Mouse (Mus musculus) adrenal gland, adult 18-20 months (tissue): ENCODE data around the gene Slc39a1. TPM values are rescaled to one million over a fixed set of nuclear protein-coding genes. Genes with fewer than 3 reads are reported as not detected.
"Not testable (repeated sequence)": the region's sequence is repeated elsewhere in the genome, so short reads cannot be mapped to it uniquely, and the experiment has no call there.

Source experiments
- DNase-seq, 2 experiments: peaks; one replicate each; pipeline ENCODE4 v3.0.0; 2021 to 2022; ENCODE audit warnings: low spot score in 2 of 2
- total RNA-seq, 2 experiments: library from RNA; stranded (reverse); gene quantifications; 1 replicate in 1 of 2; 2 replicates in 1 of 2; pipeline ENCODE4 v1.2.3; 2021

The Slc39a1 gene
- total RNA-seq, 2 experiments from 2014 or later = 115 to 116 TPM

DNA sequence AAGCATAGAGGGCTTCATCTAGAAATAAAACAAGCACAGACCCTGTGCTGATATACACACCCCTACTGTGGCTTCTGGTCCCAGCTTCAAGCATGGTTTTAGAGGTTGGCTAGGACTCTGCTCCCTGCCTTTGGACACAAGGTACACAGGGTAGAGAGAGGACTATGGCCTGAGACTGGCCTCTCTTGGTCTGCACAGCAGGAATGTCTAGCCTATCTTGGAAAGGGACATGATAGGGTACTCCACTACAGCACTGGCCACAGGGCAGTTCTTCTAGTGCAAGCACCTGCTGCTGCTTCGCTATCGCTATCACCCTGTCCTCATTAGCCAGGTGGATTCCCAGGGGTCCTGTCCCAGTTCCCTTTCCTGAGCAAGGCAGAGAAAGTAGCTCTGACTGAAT is 6.7 kb upstream of the Slc39a1 start:
- no peak for DNase-seq

- no peak for DNase-seq
These were observed 6.2 kb upstream of the Slc39a1 start for GRCm38 (mm10) chr3:90241669-90242358.

- no peak for DNase-seq
These were observed 4.8 kb upstream of the Slc39a1 start, which contains the start of gene Creb3l4 for GRCm38 (mm10) chr3:90242984-90243775. Gene Creb3l4 (minus strand): TSS chr3:90243512.

DNA sequence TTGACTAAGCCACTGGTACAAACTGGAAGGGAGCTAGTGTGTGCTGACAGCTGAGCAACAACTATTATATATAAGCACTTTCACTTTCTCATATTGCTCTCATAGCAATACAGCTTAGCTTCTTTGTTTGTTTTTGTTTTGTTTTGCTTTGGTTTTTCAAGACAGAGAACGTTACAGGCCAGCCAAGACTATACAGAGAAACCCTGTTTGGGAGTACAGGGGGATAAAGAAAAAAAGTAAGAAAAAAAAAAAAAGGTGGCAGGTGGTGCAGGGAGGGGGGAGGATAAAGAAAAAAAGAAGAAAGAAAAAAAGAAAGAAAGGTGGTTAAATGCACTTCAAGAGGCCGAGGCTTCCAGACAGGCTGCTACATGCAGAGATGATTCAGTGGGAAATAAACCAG is 2.6 kb upstream of the Slc39a1 start:
- DNase-seq = no peak

- no peak for DNase-seq
These were observed 377 bp upstream of the Slc39a1 start for GRCm38 (mm10) chr3:90247630-90247959.

- peak; percentile 43 to 60 for DNase-seq
These were observed 751 bp downstream of the Slc39a1 start for GRCm38 (mm10) chr3:90248746-90249100.

DNA sequence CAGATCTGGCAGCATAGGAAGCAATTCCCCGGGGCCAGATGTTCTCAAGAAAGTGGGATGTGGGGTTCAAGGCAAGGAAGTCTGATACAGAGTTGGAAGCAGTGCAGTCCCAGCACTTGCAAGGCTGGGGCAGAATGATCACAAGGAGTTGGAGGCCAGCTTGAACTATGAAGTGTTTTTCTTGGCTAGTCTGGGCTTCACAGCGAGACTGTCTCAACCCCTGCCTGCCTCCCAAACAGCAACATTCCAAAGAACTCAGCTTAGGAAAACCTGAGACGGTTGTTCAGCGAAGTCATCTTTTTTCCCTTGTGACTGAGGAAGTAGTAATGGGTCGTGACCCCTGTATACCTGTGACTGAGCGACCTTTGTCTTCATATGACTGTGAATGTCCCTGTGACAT is 2.8 kb downstream of the Slc39a1 start:
- no peak for DNase-seq

GRCm38 (mm10) chr3:90251731-90252226 is 3.8 kb downstream of the Slc39a1 start:
- not testable (repeated sequence) for DNase-seq

GRCm38 (mm10) chr3:90252659-90253058 is 4.7 kb downstream of the Slc39a1 start:
- DNase-seq = not testable (repeated sequence)

- not testable (repeated sequence) for DNase-seq
These were observed 5.2 kb downstream of the Slc39a1 start for GRCm38 (mm10) chr3:90253174-90253573.

DNA sequence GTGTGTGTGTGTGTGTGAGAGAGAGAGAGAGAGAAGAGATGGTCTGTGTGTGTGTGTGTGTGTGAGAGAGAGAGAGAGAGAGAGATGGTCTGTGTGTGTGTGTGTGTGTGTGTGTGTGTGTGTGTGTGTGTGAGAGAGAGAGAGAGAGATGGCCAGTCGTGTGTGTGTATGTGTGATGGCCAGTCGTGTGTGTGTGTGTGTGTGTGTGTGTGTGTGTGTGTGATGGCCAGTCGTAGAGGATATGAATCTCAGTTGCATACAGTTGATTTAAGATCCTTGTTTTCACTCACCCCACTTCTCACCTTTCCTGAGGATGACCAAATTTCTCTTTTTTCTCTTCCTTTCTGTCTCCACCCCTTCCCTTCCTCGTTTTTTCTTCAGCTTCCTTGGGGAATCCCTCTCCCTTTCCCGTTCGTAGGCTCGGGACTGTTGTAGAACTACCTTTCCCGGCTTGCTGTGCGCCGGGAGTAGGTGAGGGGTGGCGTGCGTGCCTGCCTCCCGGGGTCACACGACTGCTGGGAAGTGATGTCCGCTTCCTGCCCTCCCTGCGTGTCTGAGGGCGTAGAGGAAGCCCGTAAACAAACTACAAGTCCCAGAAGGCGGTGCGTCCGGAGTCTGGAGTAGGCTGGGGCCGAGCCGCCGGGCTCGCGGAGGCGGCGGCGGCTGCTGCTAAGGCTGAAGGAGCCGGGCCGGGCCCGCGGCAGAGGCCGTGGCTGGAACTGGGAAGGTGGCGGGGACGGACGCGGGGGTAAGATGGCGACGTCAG is 5.9 kb downstream of the Slc39a1 start, which contains the start of gene Crtc2:
Gene Crtc2 (plus strand): TSS at position 511 of the 766 bp plus-strand sequence.
- peak; percentile 80 for DNase-seq

DNA sequence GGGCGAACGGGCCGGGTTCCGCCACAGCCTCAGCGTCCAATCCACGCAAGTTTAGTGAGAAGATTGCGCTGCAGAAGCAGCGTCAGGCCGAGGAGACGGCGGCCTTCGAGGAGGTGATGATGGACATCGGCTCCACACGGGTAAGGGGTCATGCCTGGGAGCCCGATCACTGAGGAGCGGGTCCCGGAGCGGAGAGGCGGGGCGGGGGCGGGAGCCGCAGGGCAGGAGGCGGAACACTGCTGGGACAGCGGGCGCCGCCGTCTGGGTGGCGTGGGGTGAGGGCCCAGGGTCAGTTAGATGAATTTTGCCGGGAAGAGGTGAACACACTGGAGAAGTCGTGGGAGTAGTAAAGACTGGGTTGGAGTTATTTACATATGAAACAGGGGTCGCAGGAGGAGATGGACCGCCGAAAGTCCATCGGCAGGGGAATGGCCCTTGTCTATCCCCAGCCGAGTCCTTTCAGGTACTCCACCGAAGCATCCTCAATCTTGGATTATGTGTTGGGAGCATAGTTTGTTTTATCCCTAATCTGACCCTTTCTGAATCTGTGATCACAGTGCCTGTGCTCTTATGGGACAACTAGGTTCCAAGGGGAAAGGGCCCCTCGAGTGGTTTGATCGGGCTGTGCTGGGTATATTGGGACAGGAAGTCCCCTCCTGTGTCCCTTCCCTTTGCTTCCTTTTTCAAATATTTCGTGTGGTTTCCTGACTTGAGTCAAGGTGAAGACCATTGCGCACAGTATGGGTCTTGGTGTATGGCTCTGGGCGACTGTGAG is 6.6 kb downstream of the Slc39a1 start:
- DNase-seq = no peak

- no peak for DNase-seq
These were observed 7.2 kb downstream of the Slc39a1 start for GRCm38 (mm10) chr3:90255194-90255565.

DNA sequence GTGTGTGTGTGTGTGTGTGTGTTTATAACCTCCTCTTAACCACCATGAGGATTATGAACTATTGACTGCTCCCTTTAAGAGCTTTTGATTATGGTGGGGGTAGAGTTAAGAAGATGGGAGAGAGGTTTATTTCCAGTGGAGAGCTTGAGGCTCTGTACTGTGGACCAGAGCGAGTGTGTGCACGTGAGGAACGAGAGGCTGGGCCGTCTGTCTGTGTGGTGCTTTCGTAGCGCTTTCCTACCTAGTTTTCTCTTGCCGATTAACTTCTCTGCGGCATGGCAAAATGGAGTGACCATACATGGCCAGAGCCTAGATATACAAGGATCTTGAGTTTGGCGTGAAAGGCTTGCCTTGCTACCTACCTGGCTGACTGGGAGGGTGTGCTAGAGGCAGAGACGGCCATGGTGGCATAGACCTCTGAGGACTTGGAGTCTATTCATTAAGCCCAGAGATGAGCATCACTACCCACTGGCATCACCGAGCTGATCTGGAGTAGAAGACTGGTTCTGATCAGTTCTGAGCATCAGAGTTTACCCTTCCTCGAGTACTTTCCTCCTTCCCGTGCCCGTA is 7.9 kb downstream of the Slc39a1 start:
- no peak for DNase-seq

GRCm38 (mm10) chr3:90256731-90257530 is 9.0 kb downstream of the Slc39a1 start:
- DNase-seq = no peak

- no peak for DNase-seq
These were observed 10.5 kb downstream of the Slc39a1 start for GRCm38 (mm10) chr3:90258521-90258920.

- no peak for DNase-seq
These were observed 15.3 kb downstream of the Slc39a1 start for GRCm38 (mm10) chr3:90263121-90263771.

DNA sequence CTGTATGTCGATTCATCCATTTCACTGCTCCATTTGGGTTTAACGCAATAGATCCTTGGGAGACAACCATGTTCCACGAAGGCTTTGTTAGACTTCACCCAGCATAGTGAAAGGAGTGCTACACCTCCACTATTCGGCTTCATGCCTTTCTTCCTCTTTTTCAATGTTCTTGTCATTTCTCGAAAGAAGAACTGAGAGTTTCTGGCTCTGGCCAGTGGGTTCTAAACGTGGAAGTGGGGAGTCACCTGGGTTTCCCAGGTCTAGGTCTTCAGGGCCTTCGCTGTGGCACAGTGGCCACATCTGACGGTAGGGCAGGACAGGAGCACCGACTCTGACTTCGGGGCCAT is 16.7 kb downstream of the Slc39a1 start:
- DNase-seq = no peak
